Mouse (Mus musculus): Measurements from ENCODE around the gene Fkrp.

GRCm38 (mm10) chr7:16817693-16818092, 1.2 kb upstream of the Fkrp start:
- TF ChIP-seq GATA1 (IDR thresholded peaks at IDR 0.05; ENCODE audit: low read length) (no peak), TAL1 (IDR thresholded peaks at IDR 0.05; ENCODE audit: low read length) (no peak)

Measured in erythroblast, embryonic 14.5 days (primary cell).